Mouse (Mus musculus) small intestine, adult 2 months (tissue): Measurements from ENCODE around the gene Panx1. TPM values are rescaled to one million over a fixed set of nuclear protein-coding genes. Genes with fewer than 3 reads are reported as not detected.

ENCODE experiments used
- H3K27ac ChIP-seq: fragments of 200-500 bp; 2 replicates; pipeline ENCODE4 v1.5.1; 2012; ENCODE audit warnings: low read depth, low read length, control low read depth, inconsistent platforms; ENCODE audit not compliant: insufficient read depth
- H3K27me3 ChIP-seq: fragments of 200-500 bp; 2 replicates; pipeline ENCODE4 v1.6.1; 2012; ENCODE audit warnings: mild to moderate bottlenecking, moderate library complexity, low read length, inconsistent platforms; ENCODE audit not compliant: control insufficient read depth, insufficient read depth
- H3K36me3 ChIP-seq: fragments of 200-500 bp; 2 replicates; pipeline ENCODE4 v1.6.1; 2012; ENCODE audit warnings: mild to moderate bottlenecking, low read length, control low read depth, inconsistent platforms; ENCODE audit not compliant: control insufficient read depth, insufficient read depth
- H3K4me1 ChIP-seq: fragments of 200-500 bp; 2 replicates; pipeline ENCODE4 v1.6.1; 2012; ENCODE audit warnings: low read length, inconsistent platforms, mixed read lengths; ENCODE audit not compliant: control insufficient read depth, insufficient read depth, insufficient read length
- H3K4me3 ChIP-seq: fragments of 200-500 bp; 2 replicates; pipeline ENCODE4 v1.5.1; 2012; ENCODE audit warnings: low read depth, mild to moderate bottlenecking, control low read depth, inconsistent platforms, low read length, moderate library complexity
- CTCF ChIP-seq: fragments of 200-500 bp; IDR thresholded peaks from 2 replicates; pipeline ENCODE4 v1.5.1; 2012; ENCODE audit warnings: low read depth, mild to moderate bottlenecking, control low read depth, inconsistent platforms, low read length, moderate library complexity, mixed read lengths; ENCODE audit not compliant: insufficient replicate concordance, insufficient read length; ENCODE audit errors: extremely low read depth
- POLR2A ChIP-seq: fragments of 200-500 bp; IDR thresholded peaks from 2 replicates; pipeline ENCODE4 v1.6.1; 2012; ENCODE audit warnings: low read depth, mild to moderate bottlenecking, control low read depth, inconsistent platforms, low read length, moderate library complexity
- WGBS: fragments of 180-500 bp; shearing (Covaris S2); methylation state at CpG from one replicate; pipeline ENCODE4 v1.1.7; 2018; 5-methylcytosine and 5-hydroxymethylcytosine counted together
- polyA plus RNA-seq: library from polyadenylated mRNA; depleted of rRNA; stranded (reverse); fragments of >200 nt; gene quantifications from 2 replicates; pipeline ENCODE4 v1.2.3, GENCODE M21; 2012; rRNA removed

Panx1 gene
- 29.1 and 134 TPM in 2 replicates for polyA plus RNA-seq

DNA sequence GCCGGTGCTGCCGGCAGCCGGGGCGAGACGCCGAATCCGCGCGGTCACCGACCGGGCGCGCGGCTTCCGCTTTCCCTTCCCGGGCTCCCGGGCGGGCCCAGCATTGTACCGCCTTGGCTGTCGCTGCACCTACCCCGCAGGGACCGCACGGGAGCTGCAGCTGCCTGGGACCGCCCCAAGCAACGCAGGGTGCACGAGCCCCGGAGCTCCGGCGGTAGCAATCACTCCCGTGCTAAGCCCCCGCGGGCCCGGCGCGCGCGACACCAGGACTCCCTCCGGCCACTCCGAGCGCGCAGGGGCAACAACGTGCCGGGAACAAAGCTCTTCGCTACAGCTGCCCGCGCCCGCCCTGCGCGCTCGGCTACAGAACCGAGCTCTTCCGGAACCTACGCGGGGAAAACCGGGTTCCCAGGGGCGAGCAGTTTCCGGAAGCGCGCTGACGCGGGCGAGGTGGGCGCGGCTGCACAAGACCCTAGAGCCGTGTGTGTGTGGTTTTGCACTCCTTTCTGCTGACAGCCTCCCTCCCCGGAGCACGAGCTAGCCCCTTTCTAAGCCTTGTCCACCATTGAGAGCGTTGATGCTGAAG, at the start of gene Panx1:
TSS of gene Panx1 (minus strand) at position 395 of the 586 bp plus-strand sequence.
- H3K27me3 ChIP-seq = no peaks in the 10 kb centered on the region
- H3K27ac ChIP-seq = peak within 1 kb of the TSS; percentile 81
- WGBS = under 1% methylated on average over 68 of the region's 68 CpGs
- no peaks in the 10 kb centered on the region for H3K36me3 ChIP-seq
- H3K4me1 ChIP-seq = peaks cover 34% of the 10 kb centered on the region
- no peak for TF ChIP-seq CTCF
- TF ChIP-seq POLR2A = peak; percentile 55; the same call in 1 of the 2 replicates
- peak within 1 kb of the TSS; percentile 94 for H3K4me3 ChIP-seq

DNA sequence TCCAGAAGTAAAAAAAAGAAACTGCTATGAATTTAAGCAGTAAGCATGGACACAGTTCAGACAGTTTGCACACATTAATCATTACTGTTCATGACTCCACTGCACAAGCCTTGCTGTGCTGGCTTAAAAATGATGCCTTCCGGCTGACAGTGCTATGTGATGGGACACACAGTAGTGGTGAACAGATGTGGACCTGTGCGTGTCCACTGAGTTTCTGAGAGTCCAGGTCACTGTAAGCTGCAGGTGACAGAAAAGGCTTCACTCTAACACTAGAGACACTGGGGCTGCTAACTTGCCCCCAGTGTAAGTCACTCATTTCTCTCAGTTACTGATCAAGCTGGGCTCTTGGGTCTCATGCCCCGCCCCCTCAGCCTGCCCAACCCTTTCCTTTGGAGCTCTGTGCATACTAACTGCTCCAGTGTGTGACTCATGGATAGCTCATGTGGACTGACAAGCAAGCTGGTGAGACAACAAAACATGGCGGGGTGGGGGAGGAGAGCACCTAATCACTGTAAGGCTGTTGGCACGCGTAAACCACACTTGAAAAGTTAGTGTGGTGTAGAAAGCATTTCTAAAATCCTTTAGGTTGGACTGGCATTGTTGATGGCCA, 23.5 kb upstream of the Panx1 start:
- H3K4me3 ChIP-seq = no peak overlapping the region
- TF ChIP-seq POLR2A = no peak
- no peak for TF ChIP-seq CTCF
- peaks cover 31% of the 10 kb centered on the region for H3K4me1 ChIP-seq
- no peak overlapping the region for H3K27ac ChIP-seq
- 51% methylated on average over 6 of the region's 6 CpGs for WGBS
- no peaks in the 10 kb centered on the region for H3K36me3 ChIP-seq
- H3K27me3 ChIP-seq = no peaks in the 10 kb centered on the region

DNA sequence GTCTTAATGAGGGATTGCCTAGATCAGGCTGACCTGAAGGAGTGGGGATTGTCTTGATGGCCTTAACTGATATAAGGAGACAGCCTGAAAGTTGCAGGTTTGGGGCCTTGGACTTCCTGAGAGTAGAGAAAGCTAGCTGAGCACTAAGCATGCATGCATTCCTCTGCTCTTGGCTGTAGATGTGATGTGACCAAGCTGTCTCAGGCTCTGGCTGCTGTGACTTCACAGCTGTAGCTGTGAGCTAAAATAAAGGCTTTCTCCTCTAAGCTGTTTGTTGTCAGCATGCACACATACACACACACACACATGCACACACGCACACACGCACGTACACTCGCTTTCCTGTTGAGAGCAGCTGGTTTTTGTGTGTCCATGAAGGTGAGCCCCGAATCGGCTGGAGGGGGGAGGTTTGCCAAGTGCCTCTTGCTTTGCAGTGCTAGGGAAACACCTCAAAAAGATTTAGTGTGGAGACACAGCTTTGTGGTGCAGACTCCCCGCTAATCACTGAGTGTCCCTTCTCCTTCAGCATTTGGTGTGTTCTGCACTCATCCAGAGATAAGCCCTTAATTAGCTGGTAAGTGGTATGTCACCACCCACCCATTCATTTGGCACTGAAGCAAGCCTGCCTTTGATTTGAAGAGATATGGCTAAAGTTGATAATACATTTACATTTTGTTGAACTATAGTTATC, 22.9 kb upstream of the Panx1 start:
- no peak overlapping the region for H3K4me3 ChIP-seq
- TF ChIP-seq CTCF = no peak
- WGBS = 84% methylated on average over 7 of the region's 7 CpGs
- no peaks in the 10 kb centered on the region for H3K36me3 ChIP-seq
- no peaks in the 10 kb centered on the region for H3K27me3 ChIP-seq
- H3K4me1 ChIP-seq = peaks cover 36% of the 10 kb centered on the region
- H3K27ac ChIP-seq = no peak overlapping the region; the same call in 1 of the 2 replicates

DNA sequence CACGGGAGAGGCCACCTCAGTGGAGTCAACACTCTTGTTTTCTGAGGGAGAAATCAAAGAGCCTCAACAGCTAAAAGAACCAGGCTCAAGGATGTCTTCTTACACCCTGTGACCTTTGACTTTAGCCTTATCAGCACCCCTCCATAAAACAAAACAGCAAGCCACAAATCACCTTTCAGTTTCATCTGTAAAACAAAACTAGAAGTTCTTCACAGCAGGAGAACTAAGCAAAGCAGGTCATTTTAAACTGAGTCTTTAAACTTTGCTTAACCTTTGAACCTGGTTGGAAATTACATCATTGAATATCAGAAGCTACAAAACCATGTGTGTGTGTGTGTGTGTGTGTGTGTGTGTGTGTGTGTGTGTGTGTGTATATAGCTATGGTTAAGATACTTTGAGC, 18.9 kb upstream of the Panx1 start:
- no peaks in the 10 kb centered on the region for H3K27me3 ChIP-seq
- peak overlapping the region; percentile 87 for H3K27ac ChIP-seq
- no peak for TF ChIP-seq CTCF
- WGBS = 0% methylated on average over 1 of the region's 1 CpGs
- no peak overlapping the region for H3K4me3 ChIP-seq
- H3K4me1 ChIP-seq = peaks cover 36% of the 10 kb centered on the region
- H3K36me3 ChIP-seq = no peaks in the 10 kb centered on the region

DNA sequence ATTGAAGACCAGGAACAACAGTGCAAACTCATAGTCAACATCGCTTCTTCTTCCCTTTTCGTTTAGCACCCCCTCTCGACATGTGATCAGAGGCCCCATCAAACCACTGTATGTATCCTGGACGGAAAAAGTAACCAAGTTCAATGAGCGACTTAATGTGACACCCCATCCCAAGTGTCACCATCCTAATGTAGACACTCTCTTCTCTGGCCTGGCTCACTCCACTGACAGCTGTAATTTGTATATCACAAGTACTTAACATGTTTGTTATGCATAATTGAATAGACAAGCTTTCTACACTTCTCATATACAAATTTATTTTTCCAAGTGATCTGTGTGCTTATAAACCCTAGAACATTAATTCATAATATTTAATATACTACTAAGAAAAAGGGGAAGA, 15.6 kb upstream of the Panx1 start:
- Histone ChIP-seq H3K36me3 (no peaks in the 10 kb centered on the region), H3K27me3 (no peaks in the 10 kb centered on the region), H3K27ac (no peak overlapping the region), H3K4me3 (no peak overlapping the region), H3K4me1 (peaks cover 26% of the 10 kb centered on the region; the same call in 1 of the 2 replicates)
- no peak for TF ChIP-seq POLR2A
- TF ChIP-seq CTCF = no peak
- WGBS = 87% methylated on average over 5 of the region's 5 CpGs

DNA sequence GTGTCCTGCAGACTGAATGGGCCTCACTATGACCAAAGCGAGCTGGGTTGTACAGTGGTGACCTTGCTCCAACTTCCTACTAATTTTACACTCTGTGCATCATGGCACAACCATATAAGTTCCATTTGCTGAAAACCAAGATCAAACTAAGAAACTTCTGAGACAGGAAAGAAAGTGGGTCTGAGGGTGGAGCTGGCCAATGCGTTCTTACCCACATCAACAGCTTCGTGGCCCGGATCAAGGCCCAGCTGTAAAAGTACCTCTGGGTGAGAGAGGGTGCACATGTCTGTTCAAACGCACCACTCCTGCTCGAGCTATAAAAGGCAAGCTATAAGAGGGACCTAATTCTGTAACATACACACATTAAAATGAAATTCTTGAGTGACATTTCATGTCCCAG, 14.7 kb upstream of the Panx1 start:
- no peaks in the 10 kb centered on the region for H3K27me3 ChIP-seq
- WGBS = 84% methylated on average over 6 of the region's 6 CpGs
- no peak overlapping the region for H3K27ac ChIP-seq
- H3K4me3 ChIP-seq = no peak overlapping the region
- peaks cover 21% of the 10 kb centered on the region; the same call in 1 of the 2 replicates for H3K4me1 ChIP-seq
- no peaks in the 10 kb centered on the region for H3K36me3 ChIP-seq
- no peak for TF ChIP-seq POLR2A
- TF ChIP-seq CTCF = no peak

DNA sequence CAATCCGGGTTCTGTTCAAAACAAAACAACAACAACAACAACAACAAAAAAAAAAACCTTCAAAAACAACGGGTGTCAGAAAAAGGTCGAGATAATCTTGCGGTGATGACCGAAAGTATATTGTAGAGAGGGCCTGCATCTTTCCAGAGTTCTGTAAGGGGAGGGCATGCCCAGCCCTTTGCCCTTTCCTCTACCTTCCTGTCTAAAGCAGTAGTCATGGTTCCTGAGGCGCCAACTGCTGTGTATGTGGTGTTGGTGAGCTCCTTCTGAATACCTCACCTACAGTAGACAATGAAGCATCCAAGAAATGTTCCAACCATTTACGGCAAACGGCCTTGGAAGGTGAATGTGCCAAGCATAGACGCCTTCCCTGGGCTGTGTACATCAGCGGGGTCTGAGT, 462 bp upstream of the Panx1 start:
- H3K4me3 ChIP-seq = peak overlapping the region; percentile 94
- WGBS = 38% methylated on average over 10 of the region's 10 CpGs
- H3K4me1 ChIP-seq = peaks cover 34% of the 10 kb centered on the region
- no peaks in the 10 kb centered on the region for H3K27me3 ChIP-seq
- peak overlapping the region; percentile 81 for H3K27ac ChIP-seq
- H3K36me3 ChIP-seq = no peaks in the 10 kb centered on the region
- TF ChIP-seq POLR2A (no peak), CTCF (no peak)
